ENCODE assay signal across 9 mouse cellular contexts in the genomic region with DNA sequence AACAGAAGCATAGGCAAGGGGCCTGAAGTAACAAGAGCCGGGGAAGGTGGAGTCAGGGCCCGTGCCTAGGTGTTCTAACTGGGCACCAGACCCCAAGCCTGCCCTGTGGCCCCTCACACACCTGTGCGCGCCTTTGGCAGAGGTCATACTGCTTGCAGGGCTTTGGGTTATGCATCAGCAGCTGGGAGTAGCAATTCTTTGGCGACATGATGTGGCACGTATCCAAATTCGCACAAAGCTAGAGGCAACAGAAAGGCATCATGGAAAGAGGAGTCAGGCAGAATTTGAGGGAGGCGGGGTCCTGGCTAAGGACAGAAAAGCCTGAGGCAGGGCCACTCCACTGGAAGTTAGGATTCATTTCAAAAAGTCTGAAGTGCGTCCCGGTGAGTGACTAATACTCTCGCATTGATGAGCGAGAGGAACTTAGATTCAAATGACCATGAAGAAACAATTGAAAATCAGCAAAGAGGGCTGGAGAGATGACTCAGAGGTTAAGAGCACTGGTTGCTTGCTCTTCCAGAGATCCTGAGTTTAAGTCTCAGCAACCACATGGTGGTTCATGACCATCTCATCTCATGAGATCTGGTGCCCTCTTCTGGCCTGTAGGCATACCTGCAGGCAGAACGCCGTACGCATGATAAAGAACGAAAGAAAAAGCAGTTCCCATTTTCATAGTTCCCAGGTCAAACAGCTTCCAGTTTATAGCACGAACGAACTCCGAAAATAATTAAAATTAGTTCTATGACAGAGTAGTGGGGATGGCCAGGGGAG. TPM values are rescaled to one million over a fixed set of nuclear protein-coding genes. Genes with fewer than 3 reads are reported as not detected.
DNase-seq lines count a peak whose midpoint lies in the region; ATAC-seq and TF ChIP-seq lines count a peak whose summit lies in the region.
"Had no signal": no experiment of that assay in that cellular context is flagged by ENCODE, and none has a peak within 500 bp of the region (broad histone marks: within the 10 kb centered on the region; RNA-seq: fewer than 3 reads in every experiment).

No protein-coding gene starts in this region.

- no peak for TF ChIP-seq EP300 in stomach, postnatal 0 days (optimal IDR thresholded peaks at IDR 0.05)

- 0 out of 2 replicates have a peak overlapping the region, but pooled peaks have one; percentile 10 for H3K4me2 ChIP-seq in forebrain, embryonic 14.5 days (ENCODE audit: low read length)
- peak overlapping the region; percentile 36 for H3K4me2 ChIP-seq in hindbrain, postnatal 0 days (ENCODE audit: low read depth, low read length)
- H3K4me2 ChIP-seq in limb, embryonic 13.5 days (replicated peaks) = peak overlapping the region; percentile 56
- 0 out of 2 replicates have a peak overlapping the region, but pooled peaks have one; percentile 15 for H3K4me2 ChIP-seq in midbrain, postnatal 0 days (ENCODE audit: low read depth, low read length, poor library complexity, severe bottlenecking)
- peak overlapping the region; percentile 46 for H3K4me2 ChIP-seq in stomach, postnatal 0 days (replicated peaks; ENCODE audit: low read depth)

- TF ChIP-seq CTCF in hindbrain, postnatal 0 days (IDR thresholded peaks at IDR 0.05; ENCODE audit: low read depth) = peak; percentile 96
- TF ChIP-seq CTCF in midbrain, postnatal 0 days (IDR thresholded peaks at IDR 0.05) = peak; percentile 97
- TF ChIP-seq CTCF in stomach, postnatal 0 days (IDR thresholded peaks at IDR 0.05; ENCODE audit: low read depth) = peak; percentile 97

- 37% methylated on average over 19 of the region's 19 CpGs for WGBS in forebrain, embryonic 14.5 days
- WGBS in hindbrain, postnatal 0 days = 34% methylated on average over 19 of the region's 19 CpGs
- 35% methylated on average over 19 of the region's 19 CpGs for WGBS in limb, embryonic 13.5 days
- WGBS in midbrain, postnatal 0 days = 37% methylated on average over 19 of the region's 19 CpGs
- 34% methylated on average over 19 of the region's 19 CpGs for WGBS in stomach, postnatal 0 days

- 0 out of 2 replicates have a peak, but pooled peaks cover 3% of the 10 kb centered on the region for H3K4me1 ChIP-seq in forebrain, embryonic 14.5 days (ENCODE audit: control insufficient read depth, insufficient read depth, low read length)
- no peaks in the 10 kb centered on the region for H3K4me1 ChIP-seq in hindbrain, postnatal 0 days (ENCODE audit: insufficient read depth, low read length)
- peaks cover 11% of the 10 kb centered on the region; the same call in 1 of the 2 replicates for H3K4me1 ChIP-seq in limb, embryonic 13.5 days
- H3K4me1 ChIP-seq in midbrain, postnatal 0 days (ENCODE audit: insufficient read depth, low read length) = no peaks in the 10 kb centered on the region
- H3K4me1 ChIP-seq in stomach, postnatal 0 days (replicated peaks; ENCODE audit: control insufficient read depth, insufficient read depth) = 0 out of 2 replicates have a peak, but pooled peaks cover 3% of the 10 kb centered on the region

- no peaks in the 10 kb centered on the region for H3K27me3 ChIP-seq in forebrain, embryonic 14.5 days (replicated peaks; ENCODE audit: control insufficient read depth, insufficient read depth, low read length)
- no peaks in the 10 kb centered on the region for H3K27me3 ChIP-seq in hindbrain, postnatal 0 days (ENCODE audit: insufficient read depth, low read length)
- no peaks in the 10 kb centered on the region for H3K27me3 ChIP-seq in limb, embryonic 13.5 days
- no peaks in the 10 kb centered on the region for H3K27me3 ChIP-seq in midbrain, postnatal 0 days (ENCODE audit: insufficient read depth, low read length)
- H3K27me3 ChIP-seq in stomach, postnatal 0 days (ENCODE audit: control insufficient read depth, insufficient read depth, low read length) = no peaks in the 10 kb centered on the region

- H3K27ac ChIP-seq in forebrain, embryonic 14.5 days (ENCODE audit: low read depth, low read length) = no peak overlapping the region
- H3K27ac ChIP-seq in hindbrain, postnatal 0 days = no peak overlapping the region
- H3K27ac ChIP-seq in limb, embryonic 13.5 days = no peak overlapping the region
- H3K27ac ChIP-seq in midbrain, postnatal 0 days (ENCODE audit: low read depth, low read length) = no peak overlapping the region
- H3K27ac ChIP-seq in stomach, postnatal 0 days (replicated peaks) = no peak overlapping the region

- no peak overlapping the region for H3K4me3 ChIP-seq in forebrain, embryonic 14.5 days (ENCODE audit: low read depth, low read length)
- no peak overlapping the region for H3K4me3 ChIP-seq in hindbrain, postnatal 0 days (ENCODE audit: low read length)
- no peak overlapping the region; the same call in 1 of the 2 replicates for H3K4me3 ChIP-seq in limb, embryonic 13.5 days
- H3K4me3 ChIP-seq in midbrain, postnatal 0 days (ENCODE audit: low read depth, low read length) = no peak overlapping the region
- peak overlapping the region; percentile 15 for H3K4me3 ChIP-seq in stomach, postnatal 0 days (ENCODE audit: low read depth, low read length)

- H3K9me3 ChIP-seq in forebrain, embryonic 14.5 days (replicated peaks; ENCODE audit: control insufficient read depth, low read length) = no peaks in the 10 kb centered on the region
- no peaks in the 10 kb centered on the region for H3K9me3 ChIP-seq in hindbrain, postnatal 0 days (ENCODE audit: low read length)
- no peaks in the 10 kb centered on the region for H3K9me3 ChIP-seq in limb, embryonic 13.5 days
- H3K9me3 ChIP-seq in midbrain, postnatal 0 days (ENCODE audit: low read length) = no peaks in the 10 kb centered on the region
- H3K9me3 ChIP-seq in stomach, postnatal 0 days (ENCODE audit: control insufficient read depth, low read length) = no peaks in the 10 kb centered on the region

- DNase-seq in right cerebral cortex, adult 2 months (ENCODE audit: low spot score in 2 of 2) = peak; percentile 50 to 82
- DNase-seq in right cerebral cortex, postnatal 14 days = no peak
- peak; percentile 41 for DNase-seq in cerebellum, adult 11-12 months
- DNase-seq in forebrain, embryonic 14.5 days (ENCODE audit: low spot score) = peak; percentile 91
- peak; percentile 91 for DNase-seq in hindbrain, postnatal 0 days (ENCODE audit: low spot score)
- peak; percentile 88 for DNase-seq in midbrain, postnatal 0 days (ENCODE audit: low spot score)
- DNase-seq in stomach, postnatal 0 days (ENCODE audit: low spot score) = peak; percentile 76

- H3K36me3 ChIP-seq in forebrain, embryonic 14.5 days (ENCODE audit: control insufficient read depth, insufficient read depth, low read length) = peaks cover 33% of the 10 kb centered on the region
- H3K36me3 ChIP-seq in hindbrain, postnatal 0 days (ENCODE audit: insufficient read depth, low read length) = peaks cover 31% of the 10 kb centered on the region
- H3K36me3 ChIP-seq in limb, embryonic 13.5 days = peaks cover 29% of the 10 kb centered on the region
- H3K36me3 ChIP-seq in midbrain, postnatal 0 days (ENCODE audit: insufficient read depth, low read length) = peaks cover 27% of the 10 kb centered on the region
- peaks cover 18% of the 10 kb centered on the region for H3K36me3 ChIP-seq in stomach, postnatal 0 days (ENCODE audit: control insufficient read depth, insufficient read depth, low read length)

- H3K9ac ChIP-seq in forebrain, embryonic 14.5 days (ENCODE audit: low read length) = no peak overlapping the region
- no peak overlapping the region for H3K9ac ChIP-seq in hindbrain, postnatal 0 days (replicated peaks; ENCODE audit: low read length)
- H3K9ac ChIP-seq in limb, embryonic 13.5 days = no peak overlapping the region; the same call in 1 of the 2 replicates
- H3K9ac ChIP-seq in midbrain, postnatal 0 days (replicated peaks; ENCODE audit: low read length, poor library complexity, severe bottlenecking) = no peak overlapping the region
- no peak overlapping the region for H3K9ac ChIP-seq in stomach, postnatal 0 days (ENCODE audit: low read length)

- peak; percentile 62 for ATAC-seq in forebrain, embryonic 14.5 days
- ATAC-seq in hindbrain, postnatal 0 days = peak; percentile 48; the same call in 1 of the 2 replicates
- no peak for ATAC-seq in limb, embryonic 13.5 days (ENCODE audit: low FRiP score, low read depth)
- no peak for ATAC-seq in midbrain, postnatal 0 days (ENCODE audit: low FRiP score)
- peak; percentile 51; the same call in 1 of the 2 replicates for ATAC-seq in stomach, postnatal 0 days (ENCODE audit: low FRiP score, low TSS enrichment)

RNA-seq across cellular contexts. Expression of gene Dhx58, which starts 1.8 kb away (rescaled TPM):
- 1.2 and 1.6 TPM in 2 replicates for polyA plus RNA-seq in forebrain, embryonic 14.5 days (2014; fragmentation: Nextera tagmentation; extraction: Ambion mirVana)
- total RNA-seq in hindbrain, postnatal 0 days (2014; rRNA removed) = 0.61 and 1.2 TPM in 2 replicates
- 2.7 and 3.1 TPM in 2 replicates for polyA plus RNA-seq in hindbrain, postnatal 0 days (2015; fragmentation: Nextera tagmentation; extraction: Ambion mirVana)
- polyA plus RNA-seq in limb, embryonic 13.5 days (2015; fragmentation: Nextera tagmentation; extraction: Ambion mirVana) = 2.9 and 3.7 TPM in 2 replicates
- total RNA-seq in midbrain, postnatal 0 days (2014; rRNA removed) = 2.4 and 3.8 TPM in 2 replicates
- 1.8 and 2.2 TPM in 2 replicates for polyA plus RNA-seq in midbrain, postnatal 0 days (2015; fragmentation: Nextera tagmentation; extraction: Ambion mirVana)
- polyA plus RNA-seq in stomach, postnatal 0 days (2015; fragmentation: Nextera tagmentation; extraction: Ambion mirVana) = 2.6 and 2.9 TPM in 2 replicates

RNA-seq across cellular contexts. Expression of gene Kat2a, which starts 10.0 kb away (rescaled TPM):
- polyA plus RNA-seq in forebrain, embryonic 14.5 days (2014; fragmentation: Nextera tagmentation; extraction: Ambion mirVana) = 32.6 and 47.3 TPM in 2 replicates
- 62.6 and 63.3 TPM in 2 replicates for total RNA-seq in hindbrain, postnatal 0 days (2014; rRNA removed)
- 56.0 and 61.7 TPM in 2 replicates for polyA plus RNA-seq in hindbrain, postnatal 0 days (2015; fragmentation: Nextera tagmentation; extraction: Ambion mirVana)
- 53.6 and 53.8 TPM in 2 replicates for polyA plus RNA-seq in limb, embryonic 13.5 days (2015; fragmentation: Nextera tagmentation; extraction: Ambion mirVana)
- 62.8 and 75.6 TPM in 2 replicates for total RNA-seq in midbrain, postnatal 0 days (2014; rRNA removed)
- 69.9 and 70.0 TPM in 2 replicates for polyA plus RNA-seq in midbrain, postnatal 0 days (2015; fragmentation: Nextera tagmentation; extraction: Ambion mirVana)
- polyA plus RNA-seq in stomach, postnatal 0 days (2015; fragmentation: Nextera tagmentation; extraction: Ambion mirVana) = 24.6 and 27.2 TPM in 2 replicates

RNA-seq across cellular contexts. Expression of gene Zfp385c, which starts 10.0 kb away (rescaled TPM):
- 0.10 TPM in 1 of 2 replicates, not detected in the other for polyA plus RNA-seq in forebrain, embryonic 14.5 days (2014; fragmentation: Nextera tagmentation; extraction: Ambion mirVana)
- total RNA-seq in hindbrain, postnatal 0 days (2014; rRNA removed) = 9.8 and 13.0 TPM in 2 replicates
- 10.0 and 11.3 TPM in 2 replicates for polyA plus RNA-seq in hindbrain, postnatal 0 days (2015; fragmentation: Nextera tagmentation; extraction: Ambion mirVana)
- 0.75 and 1.1 TPM in 2 replicates for polyA plus RNA-seq in limb, embryonic 13.5 days (2015; fragmentation: Nextera tagmentation; extraction: Ambion mirVana)
- 0.66 and 2.5 TPM in 2 replicates for total RNA-seq in midbrain, postnatal 0 days (2014; rRNA removed)
- polyA plus RNA-seq in midbrain, postnatal 0 days (2015; fragmentation: Nextera tagmentation; extraction: Ambion mirVana) = 0.53 and 0.98 TPM in 2 replicates
- polyA plus RNA-seq in stomach, postnatal 0 days (2015; fragmentation: Nextera tagmentation; extraction: Ambion mirVana) = 0.18 and 0.34 TPM in 2 replicates

RNA-seq across cellular contexts. Expression of gene Hspb9, which starts 11.4 kb away (rescaled TPM):
- polyA plus RNA-seq in forebrain, embryonic 14.5 days (2014; fragmentation: Nextera tagmentation; extraction: Ambion mirVana) = 0.53 TPM in 1 of 2 replicates, not detected in the other
- not detected in 2 replicates for total RNA-seq in hindbrain, postnatal 0 days (2014; rRNA removed)
- 0.24 and 0.28 TPM in 2 replicates for polyA plus RNA-seq in hindbrain, postnatal 0 days (2015; fragmentation: Nextera tagmentation; extraction: Ambion mirVana)
- 0.46 TPM in 1 of 2 replicates, not detected in the other for polyA plus RNA-seq in limb, embryonic 13.5 days (2015; fragmentation: Nextera tagmentation; extraction: Ambion mirVana)
- not detected in 2 replicates for total RNA-seq in midbrain, postnatal 0 days (2014; rRNA removed)
- not detected in 2 replicates for polyA plus RNA-seq in midbrain, postnatal 0 days (2015; fragmentation: Nextera tagmentation; extraction: Ambion mirVana)
- polyA plus RNA-seq in stomach, postnatal 0 days (2015; fragmentation: Nextera tagmentation; extraction: Ambion mirVana) = 0.13 and 0.22 TPM in 2 replicates
- total RNA-seq: gastrocnemius, postnatal 4 days had no signal

RNA-seq across cellular contexts. Expression of gene Rab5c, which starts 35.7 kb away (rescaled TPM):
- 133 and 142 TPM in 2 replicates for polyA plus RNA-seq in forebrain, embryonic 14.5 days (2014; fragmentation: Nextera tagmentation; extraction: Ambion mirVana)
- total RNA-seq in hindbrain, postnatal 0 days (2014; rRNA removed) = 246 and 248 TPM in 2 replicates
- polyA plus RNA-seq in hindbrain, postnatal 0 days (2015; fragmentation: Nextera tagmentation; extraction: Ambion mirVana) = 34.1 and 34.4 TPM in 2 replicates
- 23.2 and 24.5 TPM in 2 replicates for polyA plus RNA-seq in limb, embryonic 13.5 days (2015; fragmentation: Nextera tagmentation; extraction: Ambion mirVana)
- 218 and 250 TPM in 2 replicates for total RNA-seq in midbrain, postnatal 0 days (2014; rRNA removed)
- 33.8 and 34.4 TPM in 2 replicates for polyA plus RNA-seq in midbrain, postnatal 0 days (2015; fragmentation: Nextera tagmentation; extraction: Ambion mirVana)
- polyA plus RNA-seq in stomach, postnatal 0 days (2015; fragmentation: Nextera tagmentation; extraction: Ambion mirVana) = 18.4 and 22.0 TPM in 2 replicates

Comparison
In these comparisons a context has a peak if more than half of its experiments do, and no peak if none do; other contexts are left out.
1. ATAC-seq: peak in forebrain, embryonic 14.5 days (single experiment), hindbrain, postnatal 0 days (single experiment) and stomach, postnatal 0 days (single experiment); none in limb, embryonic 13.5 days (single experiment) and midbrain, postnatal 0 days (single experiment).
2. Peak in every context shown above with its lines, with median percentiles within 50 percentile points of each other: H3K4me2 ChIP-seq and CTCF ChIP-seq.